Mouse (Mus musculus): ENCODE data around the gene Tmem151b. TPM values are rescaled to one million over a fixed set of nuclear protein-coding genes. Genes with fewer than 3 reads are reported as not detected.

Gene Tmem151b
- polyA plus RNA-seq, 1 experiment: 0.81 TPM

DNA sequence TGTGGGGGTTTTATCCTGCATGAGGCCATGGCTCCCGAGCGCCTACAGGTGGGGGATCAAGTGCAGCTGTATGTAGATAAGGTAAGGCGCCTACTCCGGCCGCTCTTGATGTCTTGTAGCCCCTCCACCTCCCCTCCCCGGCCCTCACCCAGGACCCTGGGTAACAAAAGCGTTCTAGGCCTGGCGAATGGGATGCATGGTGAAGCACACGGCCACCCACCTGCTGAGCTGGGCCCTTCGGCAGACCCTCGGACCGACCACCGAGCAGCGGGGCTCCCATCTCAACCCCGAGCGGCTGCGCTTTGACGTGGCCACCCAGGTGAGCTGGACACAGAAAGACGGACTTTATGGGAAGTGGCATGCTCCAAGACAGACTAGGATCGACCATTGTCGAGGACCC lies 32.3 kb downstream of the Tmem151b start:
- no peak overlapping the region for H3K4me3 ChIP-seq (ENCODE audit: insufficient read depth, low read length)
- TF ChIP-seq POLR2A (IDR thresholded peaks at IDR 0.05; ENCODE audit: low read depth, low read length) (no peak), CTCF (IDR thresholded peaks at IDR 0.05; ENCODE audit: borderline replicate concordance, insufficient read depth, low read length) (no peak)

DNA sequence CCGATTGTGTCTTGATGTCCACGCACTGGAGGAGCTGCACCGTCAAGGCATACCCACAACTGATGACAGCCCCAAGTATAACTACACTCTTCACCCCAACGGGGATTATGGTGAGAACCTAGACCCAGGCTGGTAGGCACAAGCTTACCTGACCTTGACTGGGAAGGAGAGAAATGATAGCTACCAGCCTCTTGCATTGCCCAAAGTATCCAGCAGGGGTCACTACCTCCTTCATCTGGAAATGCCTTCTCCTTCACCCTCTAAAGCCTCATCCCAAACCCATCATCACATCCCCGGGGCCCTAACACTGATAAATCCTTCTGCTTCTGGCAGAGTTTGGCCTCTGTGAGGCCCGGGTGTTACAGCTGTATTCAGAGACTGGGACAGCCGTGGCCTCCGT lies 33.0 kb downstream of the Tmem151b start:
- TF ChIP-seq CTCF (IDR thresholded peaks at IDR 0.05; ENCODE audit: borderline replicate concordance, insufficient read depth, low read length) (peak; percentile 17; the same call in 1 of the 2 replicates), POLR2A (IDR thresholded peaks at IDR 0.05; ENCODE audit: low read depth, low read length) (no peak)
- H3K27ac ChIP-seq (ENCODE audit: insufficient read depth, low read length): no peak overlapping the region
- no peak overlapping the region for H3K4me3 ChIP-seq (ENCODE audit: insufficient read depth, low read length)

More for the DNA sequence above, 32.3 kb downstream of the Tmem151b start:
- no peaks in the 10 kb centered on the region for H3K4me1 ChIP-seq (ENCODE audit: control insufficient read depth, insufficient read depth, low read length)
- H3K27ac ChIP-seq (ENCODE audit: insufficient read depth, low read length): no peak overlapping the region

DNA sequence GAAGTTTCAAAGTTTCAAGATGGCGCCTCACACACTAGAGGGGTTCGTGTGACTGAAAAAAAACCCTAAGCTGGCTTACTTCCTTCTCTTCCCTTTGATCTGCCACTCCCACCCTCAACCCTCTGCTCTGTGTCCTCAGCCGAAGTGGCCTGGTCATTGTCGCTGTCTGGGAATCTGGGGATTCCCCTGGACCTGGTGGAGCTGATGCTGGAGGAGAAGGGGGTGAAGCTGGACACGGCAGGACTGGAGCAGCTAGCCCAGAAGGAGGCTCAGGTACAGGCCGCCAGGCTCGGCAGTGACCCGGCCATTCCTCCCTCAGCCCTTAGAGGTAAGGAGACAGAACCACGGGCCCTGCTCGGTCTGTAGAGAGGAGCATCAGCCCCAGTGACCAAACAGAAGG lies 33.7 kb downstream of the Tmem151b start:
- H3K4me3 ChIP-seq (ENCODE audit: insufficient read depth, low read length): no peak overlapping the region
- TF ChIP-seq CTCF (IDR thresholded peaks at IDR 0.05; ENCODE audit: borderline replicate concordance, insufficient read depth, low read length) (no peak), POLR2A (IDR thresholded peaks at IDR 0.05; ENCODE audit: low read depth, low read length) (no peak)
- no peak overlapping the region for H3K27ac ChIP-seq (ENCODE audit: insufficient read depth, low read length)
- H3K4me1 ChIP-seq (ENCODE audit: control insufficient read depth, insufficient read depth, low read length): no peaks in the 10 kb centered on the region

More for the DNA sequence above, 33.0 kb downstream of the Tmem151b start:
- H3K4me1 ChIP-seq (ENCODE audit: control insufficient read depth, insufficient read depth, low read length): no peaks in the 10 kb centered on the region

DNA sequence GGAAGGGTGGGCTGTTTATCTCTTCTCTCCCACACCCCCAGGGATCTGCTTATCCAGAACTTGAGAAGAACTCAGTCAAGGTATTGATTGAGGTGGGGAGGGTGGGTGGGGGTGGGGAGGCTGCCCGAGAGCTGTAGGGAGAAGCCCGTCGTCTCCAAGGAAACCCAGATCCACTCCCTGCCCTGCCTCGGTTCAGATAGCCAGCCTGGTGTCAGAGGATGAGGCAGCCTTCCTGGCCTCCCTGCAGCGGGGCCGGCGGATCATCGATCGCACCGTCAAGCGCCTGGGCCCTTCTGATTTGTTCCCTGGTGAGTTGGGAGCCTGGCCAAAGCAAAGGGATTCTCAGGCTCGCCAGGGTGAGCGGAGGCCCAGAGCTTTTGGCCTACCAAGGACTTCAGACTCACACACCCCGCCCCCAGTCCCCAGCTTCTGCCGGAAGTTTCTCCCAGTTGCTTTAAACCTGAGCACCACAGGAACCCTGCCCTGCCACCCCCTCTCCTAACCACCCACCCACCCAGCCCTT lies 34.2 kb downstream of the Tmem151b start:
- H3K4me3 ChIP-seq (ENCODE audit: insufficient read depth, low read length): no peak overlapping the region
- TF ChIP-seq POLR2A (IDR thresholded peaks at IDR 0.05; ENCODE audit: low read depth, low read length) (no peak), CTCF (IDR thresholded peaks at IDR 0.05; ENCODE audit: borderline replicate concordance, insufficient read depth, low read length) (no peak)
- no peak overlapping the region for H3K27ac ChIP-seq (ENCODE audit: insufficient read depth, low read length)

DNA sequence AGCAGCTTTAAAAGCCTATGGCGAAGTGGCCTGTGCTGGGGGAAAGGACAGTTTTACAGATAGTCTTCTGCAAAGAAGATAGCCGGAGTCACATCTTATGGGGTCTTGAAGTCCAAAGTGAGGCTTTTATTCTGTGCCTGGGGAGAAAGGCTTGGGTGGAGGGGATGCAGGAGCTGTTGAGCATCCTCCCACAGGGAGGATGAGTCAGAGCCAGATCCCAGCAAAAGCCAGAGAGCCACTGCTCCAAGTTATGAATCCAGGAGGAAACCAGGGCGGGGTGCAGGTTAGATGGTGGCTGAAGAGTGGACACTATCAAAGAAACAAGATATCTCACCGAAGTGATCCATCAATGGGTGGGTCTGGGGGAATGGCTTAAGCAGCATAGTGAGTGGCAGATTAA lies 37.7 kb downstream of the Tmem151b start:
- Histone ChIP-seq H3K4me1 (ENCODE audit: control insufficient read depth, insufficient read depth, low read length) (no peaks in the 10 kb centered on the region), H3K4me3 (ENCODE audit: insufficient read depth, low read length) (no peak overlapping the region), H3K27ac (ENCODE audit: insufficient read depth, low read length) (no peak overlapping the region)
- TF ChIP-seq CTCF (IDR thresholded peaks at IDR 0.05; ENCODE audit: borderline replicate concordance, insufficient read depth, low read length): no peak
- TF ChIP-seq POLR2A (IDR thresholded peaks at IDR 0.05; ENCODE audit: low read depth, low read length): no peak

More for the DNA sequence above, 34.2 kb downstream of the Tmem151b start:
- H3K4me1 ChIP-seq (ENCODE audit: control insufficient read depth, insufficient read depth, low read length): no peaks in the 10 kb centered on the region

DNA sequence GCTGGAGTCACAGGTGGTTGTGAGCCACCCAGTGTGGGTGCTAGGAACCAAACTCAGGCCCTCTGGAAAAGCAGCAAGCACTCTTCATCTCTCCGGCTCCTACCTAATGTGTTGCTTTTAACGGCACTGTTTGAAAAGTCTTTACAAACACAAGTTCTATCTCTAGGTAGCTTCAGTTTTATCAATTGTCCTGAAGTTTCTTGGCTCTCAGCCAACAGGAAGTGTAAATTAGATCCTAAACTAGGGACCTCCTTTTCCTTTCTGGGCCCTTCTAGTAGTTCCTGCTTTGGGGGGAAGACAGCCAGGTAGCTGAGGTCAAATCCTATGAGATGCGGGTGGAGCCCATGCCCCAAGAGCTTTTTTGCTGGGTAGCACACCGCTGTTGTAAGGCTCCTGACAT lies 38.6 kb downstream of the Tmem151b start:
- H3K4me1 ChIP-seq (ENCODE audit: control insufficient read depth, insufficient read depth, low read length): no peaks in the 10 kb centered on the region
- H3K27ac ChIP-seq (ENCODE audit: insufficient read depth, low read length): no peak overlapping the region
- no peak for TF ChIP-seq POLR2A (IDR thresholded peaks at IDR 0.05; ENCODE audit: low read depth, low read length)
- no peak for TF ChIP-seq CTCF (IDR thresholded peaks at IDR 0.05; ENCODE audit: borderline replicate concordance, insufficient read depth, low read length)
- H3K4me3 ChIP-seq (ENCODE audit: insufficient read depth, low read length): no peak overlapping the region

DNA sequence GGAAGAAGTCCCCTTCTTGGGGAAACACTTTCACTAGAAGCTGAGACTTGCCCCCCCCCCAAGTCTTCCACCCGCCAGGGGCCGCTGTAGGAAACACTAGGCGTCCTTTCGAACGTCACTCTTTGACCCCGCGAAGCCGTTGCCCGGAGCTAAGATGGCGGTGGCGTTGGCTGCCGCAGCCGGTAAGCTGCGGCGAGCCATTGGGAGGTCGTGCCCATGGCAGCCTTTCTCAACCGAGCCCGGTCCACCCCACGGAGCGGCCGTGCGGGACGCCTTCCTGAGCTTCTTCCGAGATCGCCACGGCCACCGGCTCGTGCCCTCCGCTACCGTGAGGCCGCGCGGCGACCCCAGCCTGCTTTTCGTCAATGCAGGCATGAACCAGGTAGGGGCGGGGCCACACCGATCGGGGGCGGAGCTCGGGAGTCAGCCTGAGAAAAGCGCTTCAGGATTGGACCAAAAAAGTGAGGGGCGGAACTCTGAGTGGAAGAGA lies 42.7 kb downstream of the Tmem151b start, which contains the start of gene Aars2:
TSS of gene Aars2 (plus strand) at position 142 of the 490 bp plus-strand sequence.
- peaks cover 3% of the 10 kb centered on the region; the same call in 1 of the 2 replicates for H3K4me1 ChIP-seq (ENCODE audit: control insufficient read depth, insufficient read depth, low read length)
- peak; percentile 60 for TF ChIP-seq CTCF (IDR thresholded peaks at IDR 0.05; ENCODE audit: borderline replicate concordance, insufficient read depth, low read length)
- peak; percentile 77 for TF ChIP-seq POLR2A (IDR thresholded peaks at IDR 0.05; ENCODE audit: low read depth, low read length)
- H3K4me3 ChIP-seq (ENCODE audit: insufficient read depth, low read length): peak within 1 kb of the TSS; percentile 64
- 0 out of 2 replicates have a peak within 1 kb of the TSS, but pooled peaks have one; percentile 16 for H3K27ac ChIP-seq (ENCODE audit: insufficient read depth, low read length)

DNA sequence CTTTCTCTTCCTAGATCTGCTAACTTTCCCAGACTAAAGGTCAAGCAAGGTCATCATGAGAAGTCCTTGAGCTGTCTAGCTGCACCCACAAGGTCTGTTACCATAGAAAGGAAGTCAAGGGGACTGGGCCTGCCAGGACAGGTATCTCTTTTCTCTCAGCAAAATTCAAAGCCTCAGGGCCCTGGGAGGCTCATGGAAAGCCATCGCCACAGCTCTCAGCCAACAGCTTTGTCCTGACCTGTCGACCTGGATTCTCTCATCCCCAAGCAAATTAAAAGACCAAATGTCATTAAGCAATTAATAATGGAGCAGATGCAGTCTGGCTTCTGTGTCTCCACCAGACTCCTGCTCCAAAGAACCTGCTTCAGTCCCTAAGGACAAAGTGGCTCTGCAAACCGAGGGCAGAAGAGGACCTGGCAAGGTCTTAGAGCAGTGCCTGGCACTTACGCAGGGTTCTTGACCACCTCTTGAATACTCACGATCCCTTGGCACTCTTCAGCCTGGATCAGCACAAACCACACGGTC lies 43.5 kb downstream of the Tmem151b start:
- TF ChIP-seq CTCF (IDR thresholded peaks at IDR 0.05; ENCODE audit: borderline replicate concordance, insufficient read depth, low read length) (no peak), POLR2A (IDR thresholded peaks at IDR 0.05; ENCODE audit: low read depth, low read length) (no peak)
- Histone ChIP-seq H3K4me3 (ENCODE audit: insufficient read depth, low read length) (no peak overlapping the region), H3K4me1 (ENCODE audit: control insufficient read depth, insufficient read depth, low read length) (peaks cover 3% of the 10 kb centered on the region; the same call in 1 of the 2 replicates), H3K27ac (ENCODE audit: insufficient read depth, low read length) (no peak overlapping the region)

DNA sequence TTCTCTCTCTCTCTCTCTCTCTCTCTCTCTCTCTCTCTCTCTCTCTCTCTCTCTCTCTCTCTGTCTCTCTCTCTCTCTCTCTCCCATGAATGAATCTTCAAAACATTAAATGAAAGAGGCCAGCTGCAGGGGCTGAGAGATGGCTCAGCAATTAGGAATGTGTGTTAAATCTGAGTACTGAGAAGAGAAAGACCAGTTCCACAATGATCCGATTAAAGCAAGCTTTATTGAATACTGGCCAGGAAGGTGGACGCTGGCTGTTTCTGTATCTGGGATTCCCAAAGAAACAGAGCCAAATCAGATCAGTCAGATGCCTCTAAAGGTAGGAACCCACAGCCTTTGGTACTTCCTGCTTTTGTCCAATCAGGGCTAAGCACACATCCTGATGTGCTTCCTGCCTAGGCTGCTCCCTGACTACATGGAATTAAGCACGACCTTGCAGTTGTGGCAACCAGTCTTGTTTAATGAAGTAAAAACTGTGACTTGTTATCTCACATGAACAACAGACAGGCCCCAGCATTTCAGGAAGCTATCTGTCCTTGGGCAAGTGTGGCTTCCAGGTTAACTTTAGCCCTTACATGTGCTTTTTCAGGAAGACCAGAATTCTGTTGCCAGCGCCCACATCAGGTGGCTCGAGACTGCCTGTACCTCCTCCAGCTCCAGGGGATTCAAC lies 46.0 kb downstream of the Tmem151b start:
- H3K27ac ChIP-seq (ENCODE audit: insufficient read depth, low read length): no peak overlapping the region
- no peak for TF ChIP-seq CTCF (IDR thresholded peaks at IDR 0.05; ENCODE audit: borderline replicate concordance, insufficient read depth, low read length)
- TF ChIP-seq POLR2A (IDR thresholded peaks at IDR 0.05; ENCODE audit: low read depth, low read length): no peak

DNA sequence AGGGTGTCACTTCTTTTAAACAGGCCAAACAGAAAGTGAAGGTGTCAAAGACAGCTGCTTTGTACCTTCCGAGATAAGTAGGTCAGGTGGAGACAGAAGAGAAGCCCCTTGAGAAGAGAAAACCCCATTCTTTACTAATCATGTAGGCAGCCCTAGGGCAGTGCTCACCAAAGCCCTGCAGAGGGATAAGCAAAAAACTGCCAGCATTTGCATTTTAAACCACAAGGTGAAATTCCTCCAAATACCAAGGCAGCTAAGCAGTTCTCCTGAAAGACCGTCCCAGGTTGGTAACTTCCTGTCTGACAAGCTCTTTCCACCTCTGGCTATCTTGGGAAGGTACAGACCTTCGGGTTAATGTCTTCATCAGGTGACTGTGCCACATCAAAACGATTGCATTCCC lies 47.2 kb downstream of the Tmem151b start:
- Histone ChIP-seq H3K4me1 (ENCODE audit: control insufficient read depth, insufficient read depth, low read length) (peaks cover 3% of the 10 kb centered on the region; the same call in 1 of the 2 replicates), H3K27ac (ENCODE audit: insufficient read depth, low read length) (no peak overlapping the region), H3K4me3 (ENCODE audit: insufficient read depth, low read length) (no peak overlapping the region)
- TF ChIP-seq POLR2A (IDR thresholded peaks at IDR 0.05; ENCODE audit: low read depth, low read length) (no peak), CTCF (IDR thresholded peaks at IDR 0.05; ENCODE audit: borderline replicate concordance, insufficient read depth, low read length) (no peak)

More for the DNA sequence above, 46.0 kb downstream of the Tmem151b start:
- peaks cover 3% of the 10 kb centered on the region; the same call in 1 of the 2 replicates for H3K4me1 ChIP-seq (ENCODE audit: control insufficient read depth, insufficient read depth, low read length)
- H3K4me3 ChIP-seq (ENCODE audit: insufficient read depth, low read length): no peak overlapping the region
